Mouse (Mus musculus) myocyte (in vitro differentiated cells): ENCODE results near the gene Ptprj. TPM values are rescaled to one million over a fixed set of nuclear protein-coding genes. Genes with fewer than 3 reads are reported as not detected.

ENCODE experiments used
- H3K27me3 ChIP-seq: one replicate; pipeline ENCODE4 v1.6.1; 2011; ENCODE audit not compliant: control insufficient read depth, insufficient read depth, insufficient read length
- H3K36me3 ChIP-seq: one replicate; pipeline ENCODE4 v1.6.1; 2011; ENCODE audit not compliant: control insufficient read depth, insufficient read depth
- H3K4me2 ChIP-seq: one replicate; pipeline ENCODE4 v1.6.1; 2011; ENCODE audit warnings: low read depth, control low read depth
- H3K4me3 ChIP-seq: one replicate; pipeline ENCODE4 v1.5.1; 2011; ENCODE audit warnings: mild to moderate bottlenecking, control low read depth, moderate library complexity
- H3K79me2 ChIP-seq: one replicate; pipeline ENCODE4 v1.6.1; 2011; ENCODE audit not compliant: control insufficient read depth, insufficient read depth
- H3ac ChIP-seq: one replicate; pipeline ENCODE4 v1.6.1; 2011; ENCODE audit not compliant: control insufficient read depth, insufficient read length
- CEBPB ChIP-seq: IDR thresholded peaks from 2 replicates; pipeline ENCODE4 v1.6.1; 2011; ENCODE audit warnings: mild to moderate bottlenecking, moderate library complexity; ENCODE audit not compliant: poor library complexity, insufficient read depth, severe bottlenecking
- E2F4 ChIP-seq: IDR thresholded peaks from one replicate; pipeline ENCODE4 v1.6.1; 2011; ENCODE audit warnings: mild to moderate bottlenecking, control low read depth, moderate library complexity; ENCODE audit not compliant: insufficient read depth
- MAX ChIP-seq: IDR thresholded peaks from one replicate; pipeline ENCODE4 v1.6.1; 2011; ENCODE audit warnings: low read depth, mild to moderate bottlenecking, control low read depth
- MYOD1 ChIP-seq, 3 experiments: IDR thresholded peaks; one replicate each; pipeline ENCODE4 v1.6.1; 2011; ENCODE audit warnings: control low read depth in 2 of 3, low read depth in 2 of 3, mild to moderate bottlenecking in 2 of 3, moderate library complexity in 1 of 3; ENCODE audit not compliant: insufficient read length in 2 of 3, control insufficient read depth in 1 of 3
- MYOG ChIP-seq, 3 experiments: IDR thresholded peaks; one replicate each; pipeline ENCODE4 v1.6.1; 2011; ENCODE audit warnings: control low read depth in 2 of 3, low read depth in 2 of 3, mild to moderate bottlenecking in 2 of 3; ENCODE audit not compliant: insufficient read length in 2 of 3, control insufficient read depth in 1 of 3, insufficient read depth in 1 of 3
- POLR2A ChIP-seq: IDR thresholded peaks from one replicate; pipeline ENCODE4 v1.6.1; 2011; ENCODE audit warnings: low read depth, mild to moderate bottlenecking, control low read depth, moderate library complexity; ENCODE audit not compliant: insufficient read length
- POLR2AphosphoS2 ChIP-seq: IDR thresholded peaks from one replicate; pipeline ENCODE4 v1.6.1; 2011; ENCODE audit warnings: low read depth, control low read depth; ENCODE audit not compliant: insufficient read length
- REST ChIP-seq: IDR thresholded peaks from one replicate; pipeline ENCODE4 v1.6.1; 2011; ENCODE audit warnings: mild to moderate bottlenecking, control low read depth, moderate library complexity; ENCODE audit not compliant: insufficient read depth, insufficient read length
- SRF ChIP-seq: IDR thresholded peaks from one replicate; pipeline ENCODE4 v1.6.1; 2011; ENCODE audit warnings: low read depth; ENCODE audit not compliant: control insufficient read depth, insufficient read length
- TCF12 ChIP-seq: IDR thresholded peaks from one replicate; pipeline ENCODE4 v1.6.1; 2011; ENCODE audit warnings: mild to moderate bottlenecking, control low read depth; ENCODE audit not compliant: poor library complexity, insufficient read depth, severe bottlenecking
- TCF3 ChIP-seq: IDR thresholded peaks from one replicate; pipeline ENCODE4 v1.6.1; 2011; ENCODE audit warnings: low read depth, control low read depth; ENCODE audit not compliant: insufficient read length
- USF1 ChIP-seq: IDR thresholded peaks from one replicate; pipeline ENCODE4 v1.6.1; 2011; ENCODE audit warnings: low read depth, mild to moderate bottlenecking, control low read depth, moderate library complexity
- polyA plus RNA-seq: library from polyadenylated mRNA; unstranded; fragments of >200 nt; fragmentation: generic; extraction: Trizol; gene quantifications from one replicate; pipeline ENCODE4 v1.2.1, GENCODE M21; 2012; ENCODE audit warnings: missing spikeins

The Ptprj gene
- polyA plus RNA-seq, 1 experiment, result 1.6 TPM

- Histone ChIP-seq H3K79me2 (no peaks in the 10 kb centered on the region), H3K36me3 (no peaks in the 10 kb centered on the region), H3K4me3 (no peak overlapping the region), H3ac (no peak overlapping the region), H3K27me3 (no peaks in the 10 kb centered on the region), H3K4me2 (peak overlapping the region; percentile 3)
- no peak for TF ChIP-seq POLR2AphosphoS2
- no peak for TF ChIP-seq SRF
- no peak for TF ChIP-seq MAX
- no peak for TF ChIP-seq USF1
- no peak for TF ChIP-seq TCF3
- TF ChIP-seq POLR2A, result no peak
- no peak for TF ChIP-seq REST
- TF ChIP-seq TCF12, result no peak
- no peak for TF ChIP-seq MYOG (IDR thresholded peaks at IDR 0.05; ENCODE audit: control insufficient read depth in 1 of 3, insufficient read depth in 1 of 3, insufficient read length in 2 of 3, low read depth in 2 of 3)
- TF ChIP-seq E2F4, result no peak
- TF ChIP-seq CEBPB, result no peak
- no peak for TF ChIP-seq MYOD1 (IDR thresholded peaks at IDR 0.05; ENCODE audit: control insufficient read depth in 1 of 3, insufficient read length in 2 of 3, low read depth in 2 of 3)
Measured at GRCm38 (mm10) chr2:90543106-90543702, 37.2 kb downstream of the Ptprj start.

GRCm38 (mm10) chr2:90542656-90543055 is 37.8 kb downstream of the Ptprj start:
- Histone ChIP-seq H3K36me3 (no peaks in the 10 kb centered on the region), H3K4me3 (no peak overlapping the region), H3K27me3 (no peaks in the 10 kb centered on the region), H3K79me2 (no peaks in the 10 kb centered on the region), H3ac (no peak overlapping the region), H3K4me2 (peak overlapping the region; percentile 3)
- TF ChIP-seq MYOG (IDR thresholded peaks at IDR 0.05; ENCODE audit: control insufficient read depth in 1 of 3, insufficient read depth in 1 of 3, insufficient read length in 2 of 3, low read depth in 2 of 3) (no peak), POLR2AphosphoS2 (no peak), MAX (peak; percentile 15), SRF (no peak), MYOD1 (IDR thresholded peaks at IDR 0.05; ENCODE audit: control insufficient read depth in 1 of 3, insufficient read length in 2 of 3, low read depth in 2 of 3) (no peak), REST (no peak), USF1 (no peak), E2F4 (no peak), TCF3 (no peak), TCF12 (no peak), CEBPB (peak; percentile 66), POLR2A (no peak)

- TF ChIP-seq TCF12 (no peak), POLR2A (no peak), TCF3 (no peak)
- Histone ChIP-seq H3K4me2 (no peak overlapping the region), H3ac (no peak overlapping the region), H3K36me3 (no peaks in the 10 kb centered on the region), H3K79me2 (no peaks in the 10 kb centered on the region), H3K27me3 (no peaks in the 10 kb centered on the region), H3K4me3 (no peak overlapping the region)
Measured at GRCm38 (mm10) chr2:90539206-90539605, 41.2 kb downstream of the Ptprj start.

- H3K36me3 ChIP-seq, result no peaks in the 10 kb centered on the region
- H3K4me2 ChIP-seq, result no peak overlapping the region
- no peak overlapping the region for H3ac ChIP-seq
- H3K4me3 ChIP-seq, result no peak overlapping the region
- TF ChIP-seq MYOD1 (IDR thresholded peaks at IDR 0.05; ENCODE audit: control insufficient read depth in 1 of 3, insufficient read length in 2 of 3, low read depth in 2 of 3), result no peak
- TF ChIP-seq E2F4, result no peak
- no peak for TF ChIP-seq USF1
- TF ChIP-seq POLR2AphosphoS2, result no peak
- TF ChIP-seq MYOG (IDR thresholded peaks at IDR 0.05; ENCODE audit: control insufficient read depth in 1 of 3, insufficient read depth in 1 of 3, insufficient read length in 2 of 3, low read depth in 2 of 3), result no peak
- TF ChIP-seq TCF3, result no peak
- no peak for TF ChIP-seq CEBPB
- TF ChIP-seq MAX, result no peak
- TF ChIP-seq REST, result no peak
- TF ChIP-seq POLR2A, result no peak
- H3K27me3 ChIP-seq, result no peaks in the 10 kb centered on the region
- no peaks in the 10 kb centered on the region for H3K79me2 ChIP-seq
Measured at GRCm38 (mm10) chr2:90537244-90537643, 43.2 kb downstream of the Ptprj start.

GRCm38 (mm10) chr2:90536555-90536954 is 43.9 kb downstream of the Ptprj start:
- no peak overlapping the region for H3K4me3 ChIP-seq
- H3K36me3 ChIP-seq, result no peaks in the 10 kb centered on the region
- no peak overlapping the region for H3ac ChIP-seq
- H3K79me2 ChIP-seq, result no peaks in the 10 kb centered on the region
- H3K4me2 ChIP-seq, result no peak overlapping the region
- no peaks in the 10 kb centered on the region for H3K27me3 ChIP-seq
- no peak for TF ChIP-seq POLR2A
- no peak for TF ChIP-seq TCF3
- no peak for TF ChIP-seq MAX
- no peak for TF ChIP-seq SRF
- no peak for TF ChIP-seq CEBPB
- no peak for TF ChIP-seq POLR2AphosphoS2
- no peak for TF ChIP-seq USF1
- no peak for TF ChIP-seq MYOG (IDR thresholded peaks at IDR 0.05; ENCODE audit: control insufficient read depth in 1 of 3, insufficient read depth in 1 of 3, insufficient read length in 2 of 3, low read depth in 2 of 3)
- no peak for TF ChIP-seq REST
- no peak for TF ChIP-seq E2F4
- TF ChIP-seq TCF12, result no peak
- no peak for TF ChIP-seq MYOD1 (IDR thresholded peaks at IDR 0.05; ENCODE audit: control insufficient read depth in 1 of 3, insufficient read length in 2 of 3, low read depth in 2 of 3)
